Mouse (Mus musculus) forelimb bud, embryonic 11.5 days (tissue): Measurements from ENCODE around the gene Gga1.
"Not testable (repeated sequence)": the region's sequence is repeated elsewhere in the genome, so short reads cannot be mapped to it uniquely, and the experiment has no call there.

ENCODE experiments used
- DNase-seq: peaks from one replicate; pipeline ENCODE4 v3.0.0-alpha.2; 2012; ENCODE audit warnings: low read depth, low spot score

The Gga1 gene

GRCm38 (mm10) chr15:78875537-78875936 lies 1.5 kb upstream of the Gga1 start:
- no peak for DNase-seq

DNA sequence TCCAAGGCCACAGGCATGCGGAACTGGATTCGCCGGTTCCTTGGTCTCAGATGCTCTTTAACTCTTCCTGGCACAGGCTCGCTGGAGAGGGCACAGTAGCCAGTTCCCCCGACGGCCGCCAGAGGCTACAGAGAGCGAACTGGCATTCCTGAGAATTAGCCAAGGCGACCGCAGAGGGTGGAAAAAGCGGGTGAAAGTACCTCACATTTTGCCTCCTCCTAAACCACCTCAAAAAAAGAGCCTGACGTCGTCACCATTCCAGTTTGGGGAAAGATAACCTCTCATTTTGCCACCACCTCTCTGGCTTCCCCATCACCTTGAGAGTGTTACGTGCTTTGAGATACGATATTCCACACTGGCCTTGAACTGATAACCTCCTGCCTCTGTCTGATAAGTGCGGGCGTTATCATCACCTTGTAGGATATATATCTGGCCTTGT lies 713 bp upstream of the Gga1 start:
- peak; percentile 87 for DNase-seq

DNA sequence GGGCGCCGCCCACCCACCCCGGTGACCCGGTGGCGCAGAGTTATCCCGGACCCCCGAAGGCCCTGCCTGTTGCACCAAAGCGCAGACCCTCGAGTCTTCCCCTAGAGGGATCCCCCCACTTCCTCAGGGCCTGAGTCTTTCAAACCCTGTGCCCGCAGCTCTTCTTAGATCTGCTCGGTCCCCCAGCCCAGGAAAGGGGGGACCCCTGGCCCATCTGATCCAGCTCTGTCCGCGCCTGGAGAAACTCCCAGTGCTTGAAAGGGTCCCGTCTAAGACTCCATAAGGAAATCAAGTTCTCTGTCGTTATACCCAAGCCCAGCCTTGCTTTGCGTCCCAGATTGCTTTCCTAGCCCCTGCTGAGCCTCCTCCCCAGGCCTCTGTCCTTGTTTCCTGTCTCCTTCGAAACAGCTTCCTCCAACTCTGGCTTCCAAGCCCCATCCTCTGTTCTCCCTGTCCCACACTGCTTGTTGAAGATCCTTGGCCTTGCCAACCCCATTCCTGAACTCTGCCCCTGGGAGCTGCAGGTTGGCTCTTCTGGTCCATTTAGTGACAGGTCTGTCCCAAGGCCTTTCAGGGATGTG lies 910 bp downstream of the Gga1 start:
- no peak for DNase-seq

DNA sequence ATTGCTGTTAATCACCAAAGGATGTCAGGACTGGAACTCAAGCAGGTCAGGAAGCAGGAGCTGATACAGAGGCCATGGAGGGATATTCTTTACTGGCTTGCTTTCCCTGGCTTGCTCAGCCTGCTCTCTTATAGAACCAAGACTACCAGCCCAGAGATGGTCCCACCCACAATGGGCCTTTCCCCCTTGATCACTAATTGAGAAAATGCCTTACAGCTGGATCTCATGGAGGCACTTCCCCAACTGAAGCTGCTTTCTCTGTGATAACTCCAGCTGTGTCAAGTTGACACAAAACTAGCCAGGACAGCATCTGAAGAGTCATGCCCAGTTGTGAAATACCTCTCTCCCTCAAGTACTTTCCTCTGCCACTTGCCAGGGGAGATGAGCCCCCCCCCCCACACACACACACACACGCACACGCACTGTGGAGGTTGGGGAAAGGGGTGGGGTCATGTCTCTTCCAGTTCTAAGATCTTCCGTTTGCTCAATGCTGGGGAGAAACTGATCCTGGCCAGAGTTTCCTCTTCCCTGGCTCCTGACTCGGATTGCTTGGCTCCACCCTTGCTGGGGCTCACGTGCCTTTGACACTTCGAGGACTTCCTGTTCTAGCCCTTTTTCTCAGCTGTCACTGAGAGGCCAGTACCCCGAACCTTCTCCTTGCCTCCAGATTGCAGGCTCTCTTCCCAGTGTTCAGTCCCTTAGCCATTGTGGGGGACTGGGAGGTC lies 2.0 kb downstream of the Gga1 start:
- not testable (repeated sequence) for DNase-seq

GRCm38 (mm10) chr15:78880432-78880831 lies 3.4 kb downstream of the Gga1 start:
- DNase-seq = no peak

- no peak for DNase-seq
These were observed 4.8 kb downstream of the Gga1 start for GRCm38 (mm10) chr15:78881828-78882227.

DNA sequence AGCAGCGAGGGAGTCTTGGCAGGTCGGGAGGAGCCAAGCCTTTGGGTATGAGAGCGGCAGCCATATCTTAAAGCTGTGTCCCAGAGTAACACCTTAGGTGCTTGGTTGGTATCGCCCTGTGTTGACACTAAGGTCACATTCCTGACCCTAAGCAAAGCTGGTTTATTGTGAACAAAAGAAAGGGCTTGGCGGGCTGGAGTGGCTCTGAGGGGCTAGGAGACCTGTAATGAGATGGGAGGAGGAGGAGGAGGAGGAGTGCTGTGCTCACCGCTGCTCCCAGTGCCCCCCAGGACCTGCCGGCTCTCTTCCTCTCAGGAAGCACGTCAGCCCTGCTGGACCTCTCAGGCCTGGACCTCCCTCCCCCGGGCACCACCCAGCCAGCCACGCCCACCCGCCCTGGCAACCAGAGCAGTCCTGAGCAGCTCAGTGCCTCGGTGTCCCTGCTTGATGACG lies 12.4 kb downstream of the Gga1 start:
- no peak for DNase-seq

DNA sequence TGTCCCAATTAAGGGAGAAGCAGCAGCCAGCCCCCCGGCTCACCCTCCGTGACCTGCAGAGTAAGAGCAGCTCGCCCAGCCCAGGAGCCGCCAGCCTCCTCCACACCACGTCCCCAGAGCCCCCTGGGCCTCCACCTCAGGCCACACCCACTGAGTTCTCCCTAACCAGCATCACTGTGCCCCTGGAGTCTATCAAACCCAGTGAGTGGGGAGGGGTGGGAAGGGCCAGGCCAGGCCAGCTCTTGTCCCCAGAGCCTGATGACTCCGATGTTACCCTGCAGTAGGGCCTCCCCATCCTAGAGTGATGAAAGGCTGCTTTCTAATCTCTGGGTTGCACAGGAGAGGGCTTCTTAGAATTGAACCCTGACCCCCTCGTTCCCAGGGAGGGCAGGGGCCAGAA lies 15.4 kb downstream of the Gga1 start:
- DNase-seq = no peak

DNA sequence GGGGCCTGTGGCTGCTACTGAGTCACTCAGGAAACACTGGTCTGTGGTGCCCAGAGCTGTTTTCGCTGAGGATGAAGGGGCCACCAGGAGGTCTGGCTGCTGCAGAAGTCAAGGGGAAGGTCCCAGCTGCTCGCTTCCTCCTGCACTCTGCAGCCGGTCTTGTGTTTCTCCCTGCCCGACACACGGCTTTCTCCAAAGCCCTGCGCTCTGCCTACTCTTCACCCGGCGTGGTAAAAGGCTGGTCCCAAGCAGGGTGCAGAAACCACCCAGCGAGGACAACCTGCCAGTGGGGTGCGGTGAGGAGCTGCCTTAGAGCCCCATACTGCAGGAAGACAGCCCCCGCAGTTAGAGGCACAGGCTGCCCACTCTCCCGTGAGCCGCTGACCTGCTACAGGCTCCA lies 17.7 kb downstream of the Gga1 start:
- DNase-seq = no peak

GRCm38 (mm10) chr15:78895741-78896140 lies 18.8 kb downstream of the Gga1 start:
- DNase-seq = no peak

DNA sequence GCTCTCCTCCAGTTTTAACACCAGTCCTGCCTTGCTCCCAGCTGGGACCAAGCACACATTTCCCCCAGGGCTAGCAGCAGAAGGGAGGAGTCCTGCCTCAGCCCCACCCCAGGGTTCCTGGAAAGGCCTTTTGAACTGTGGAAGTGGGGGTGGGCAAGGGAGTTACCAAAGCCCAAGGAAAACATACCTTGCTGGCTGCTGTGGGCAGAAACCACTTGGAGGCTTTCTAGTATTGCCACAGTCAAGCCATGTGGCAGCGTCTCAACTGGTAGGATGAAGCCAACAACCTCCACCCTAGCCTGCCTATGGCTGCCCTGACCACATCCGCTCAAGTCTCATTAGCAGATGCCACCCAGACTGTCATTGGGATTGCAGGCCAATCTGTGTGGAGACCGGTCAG lies 19.2 kb downstream of the Gga1 start:
- DNase-seq = no peak

DNA sequence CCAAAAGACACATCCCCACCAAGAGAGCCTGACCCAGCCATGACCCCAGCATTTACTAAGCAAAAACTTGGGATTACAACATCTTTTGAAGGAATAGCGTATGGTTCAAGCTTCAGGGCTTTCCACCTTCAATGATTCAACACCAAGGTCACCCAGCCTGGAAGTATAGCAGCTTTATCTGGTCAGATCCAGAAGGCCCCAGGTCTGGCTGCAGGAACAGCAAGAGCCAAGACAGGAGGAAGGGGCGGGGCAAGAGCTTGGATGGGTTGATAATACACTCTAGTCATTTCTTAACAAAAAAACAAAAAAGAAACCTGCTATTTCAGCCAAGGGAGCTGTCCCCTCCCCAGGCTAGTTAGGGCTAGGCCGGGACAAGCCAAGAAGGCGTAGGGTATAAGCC lies 20.5 kb downstream of the Gga1 start:
- no peak for DNase-seq

DNA sequence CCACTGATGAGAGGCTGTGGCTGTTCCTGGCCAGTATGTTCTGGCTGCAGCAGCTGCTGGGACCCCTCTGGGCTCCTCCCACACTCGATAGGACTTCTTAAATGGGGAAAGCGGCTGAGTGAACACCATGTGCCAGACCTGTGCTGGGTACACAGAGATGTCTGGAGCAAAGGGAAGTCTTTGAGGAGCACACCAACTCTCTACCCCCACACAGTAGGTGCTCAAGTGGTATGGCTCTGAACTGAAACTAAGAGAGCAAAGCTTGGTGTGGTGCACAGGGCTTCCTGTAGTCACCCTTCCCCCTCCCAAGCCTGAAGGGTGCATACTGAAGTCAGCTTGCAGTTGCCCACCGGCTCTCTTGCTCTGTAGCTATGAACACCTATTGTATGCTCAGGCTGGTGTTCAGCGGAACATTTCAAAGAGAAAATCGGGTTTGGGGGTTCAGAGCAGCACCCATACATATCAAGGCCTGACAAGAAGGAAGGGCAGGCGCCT lies 21.6 kb downstream of the Gga1 start:
- DNase-seq = no peak

GRCm38 (mm10) chr15:78899409-78899739 lies 22.4 kb downstream of the Gga1 start, which contains the start of gene Gm49510:
Gm49510 (plus strand) TSS chr15:78899667.
- no peak for DNase-seq

DNA sequence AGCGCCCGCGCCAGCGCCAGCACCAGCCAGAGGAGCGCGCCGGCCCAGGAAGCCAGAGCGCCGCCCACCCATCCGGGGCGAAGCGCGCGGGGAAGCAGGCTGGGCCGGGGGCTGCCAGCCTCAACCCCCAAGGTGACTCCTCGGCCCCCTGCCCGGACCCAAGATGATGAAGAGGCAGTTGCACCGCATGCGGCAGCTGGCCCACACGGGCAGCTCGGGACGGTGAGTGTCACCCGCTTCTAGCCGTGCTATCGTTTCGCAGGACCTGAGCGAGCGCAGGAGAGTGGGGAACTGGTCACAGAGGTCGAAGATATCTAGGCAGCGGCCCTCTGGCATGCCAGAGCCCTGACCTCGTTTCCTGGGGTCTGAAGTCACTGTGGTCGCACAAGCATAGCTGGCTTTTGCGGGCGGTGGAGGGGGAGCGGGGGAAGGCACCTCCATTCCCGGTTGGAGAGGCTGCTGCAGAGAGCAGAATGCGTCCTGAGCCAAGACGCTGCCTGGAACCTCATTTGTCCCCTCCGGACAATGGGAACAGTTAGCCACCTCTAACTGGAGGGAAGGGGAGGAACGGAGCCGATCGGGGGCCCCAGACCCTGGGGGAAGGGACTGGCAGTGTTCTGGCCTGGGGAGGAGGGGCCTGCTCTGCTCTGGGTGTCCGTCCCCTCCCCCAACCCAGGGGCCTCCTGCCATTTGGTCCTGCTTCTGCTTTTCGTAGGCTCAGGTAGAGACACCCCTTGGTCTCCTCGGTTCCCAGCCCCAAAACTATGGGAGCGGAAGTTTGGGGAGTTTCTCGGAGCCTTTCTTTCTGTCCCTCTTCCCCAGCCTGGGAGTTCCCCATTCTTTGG lies 23.0 kb downstream of the Gga1 start, which contains the start of gene Sh3bp1:
TSS of gene Sh3bp1 (plus strand) at position 29 of the 845 bp plus-strand sequence.
- DNase-seq = no peak

DNA sequence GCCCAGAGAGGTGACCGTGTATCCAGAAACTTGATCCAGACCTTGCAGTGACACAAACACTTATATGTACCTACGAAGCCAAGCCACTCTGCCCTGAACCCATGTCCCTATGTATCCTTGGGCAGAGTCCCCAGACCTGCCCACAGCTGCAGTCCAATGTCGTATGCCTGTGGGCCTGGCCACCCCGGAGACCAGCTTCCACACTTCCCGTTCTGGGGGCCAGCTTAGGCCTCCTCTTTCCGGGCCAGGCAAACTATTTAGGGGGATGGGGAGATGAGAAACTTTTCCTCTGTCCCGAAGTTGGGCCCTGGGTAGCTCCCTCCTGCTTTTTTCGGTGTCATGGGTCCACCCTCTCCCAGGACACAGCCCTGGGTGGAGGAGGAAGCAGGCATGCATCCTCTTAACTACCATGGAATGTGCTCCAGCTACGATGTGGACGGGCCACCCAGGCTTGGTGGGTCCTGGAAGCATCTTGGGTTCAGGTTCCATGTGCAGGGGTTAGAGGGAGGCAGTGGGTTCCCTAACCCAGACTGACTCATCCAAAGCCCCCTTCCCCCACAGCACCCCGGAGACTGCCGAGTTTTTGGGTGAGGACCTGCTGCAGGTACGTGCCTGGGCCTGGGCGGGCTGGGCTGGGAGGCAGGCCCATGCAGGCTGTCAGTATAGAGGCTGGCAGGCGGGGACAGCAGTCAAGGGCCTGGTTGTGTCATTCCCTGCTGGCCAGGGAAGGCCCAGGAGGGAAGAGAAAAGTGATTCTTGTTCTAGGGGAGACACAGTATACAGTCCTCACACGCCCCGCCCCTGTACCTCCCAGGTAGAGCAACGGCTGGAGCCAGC lies 23.8 kb downstream of the Gga1 start:
- DNase-seq = no peak

DNA sequence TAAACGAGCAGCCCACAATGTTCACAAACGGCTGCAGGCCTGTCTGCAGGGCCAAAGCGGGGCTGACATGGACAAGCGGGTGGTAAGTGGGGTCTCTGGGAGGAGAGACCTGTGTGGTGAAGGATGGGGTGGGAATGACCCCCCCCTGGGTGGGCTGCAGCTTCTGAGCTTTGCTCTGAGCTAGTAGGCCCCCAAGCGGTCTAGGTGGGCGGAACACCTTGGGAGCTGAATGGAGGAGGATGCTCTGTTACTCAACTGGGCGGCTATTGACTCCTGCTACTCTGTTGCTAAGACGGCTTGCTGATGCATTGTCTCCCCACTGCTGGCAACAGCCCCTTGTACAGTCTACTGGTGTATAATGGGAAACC lies 24.4 kb downstream of the Gga1 start:
- DNase-seq = no peak

- peak; percentile 88 for DNase-seq
These were observed 26.3 kb downstream of the Gga1 start for GRCm38 (mm10) chr15:78903243-78903642.

DNA sequence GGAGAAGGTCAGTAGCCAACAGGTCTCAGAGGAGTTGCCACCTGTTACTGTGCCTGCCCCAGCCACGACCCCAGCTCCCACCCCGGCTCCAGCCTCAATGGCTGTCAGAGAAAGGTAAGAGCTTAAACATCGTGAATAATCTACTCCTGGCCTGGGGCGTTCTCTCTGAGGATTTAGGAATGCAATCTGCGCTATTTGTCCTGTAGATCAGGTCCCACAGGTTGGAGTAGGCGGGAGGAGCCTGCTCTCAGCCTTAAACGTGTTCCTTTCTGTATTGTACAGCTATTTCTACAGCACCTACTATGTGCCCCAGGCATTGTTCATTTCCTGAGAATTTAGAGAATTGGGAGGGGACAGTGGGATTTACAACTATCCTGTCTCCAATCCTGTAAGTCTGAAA lies 31.4 kb downstream of the Gga1 start:
- no peak for DNase-seq

- no peak for DNase-seq
These were observed 32.0 kb downstream of the Gga1 start for GRCm38 (mm10) chr15:78908982-78909381.

- no peak for DNase-seq
These were observed 35.0 kb downstream of the Gga1 start for GRCm38 (mm10) chr15:78912040-78912439.
